Mouse (Mus musculus) liver (tissue): ENCODE data around the gene Olfr1099.

ENCODE experiments used
- DNase-seq: peaks from one replicate; pipeline ENCODE4 v3.0.0-alpha.2; 2020; ENCODE audit warnings: mixed read lengths

The Olfr1099 gene

GRCm38 (mm10) chr2:86960593-86960992 lies at the start of gene Olfr1099:
Gene Olfr1099 (minus strand): TSS chr2:86960693.
- DNase-seq = no peak

GRCm38 (mm10) chr2:86998098-86998497 lies 37.6 kb upstream of the Olfr1099 start, which contains the start of gene Olfr1102:
Gene Olfr1102 (plus strand): TSS chr2:86998398.
- no peak for DNase-seq

GRCm38 (mm10) chr2:86991121-86991520 lies 30.6 kb upstream of the Olfr1099 start, which contains the start of gene Olfr1101:
Gene Olfr1101 (minus strand): TSS chr2:86991221.
- no peak for DNase-seq

- DNase-seq = no peak
Measured at GRCm38 (mm10) chr2:86979854-86980253, 19.4 kb upstream of the Olfr1099 start, which contains the start of gene Olfr1100. Gene Olfr1100 (minus strand): TSS chr2:86979954.

GRCm38 (mm10) chr2:86926557-86926956 lies 33.9 kb downstream of the Olfr1099 start:
- no peak for DNase-seq

- no peak for DNase-seq
Measured at GRCm38 (mm10) chr2:86924445-86924844, 36.0 kb downstream of the Olfr1099 start, which contains the start of gene Olfr1098. Gene Olfr1098 (minus strand): TSS chr2:86924545.

GRCm38 (mm10) chr2:86905647-86906046 lies 54.8 kb downstream of the Olfr1099 start:
- no peak for DNase-seq
